Mouse (Mus musculus) testis, adult 2 months (tissue): ENCODE measurements at regions not wholly inside any gene's neighbourhood (a gene's known extent, or its start where the extent isn't known, plus 50 kb on each side); places are given as distances from the start of the nearest gene placed in this dataset.

Experiments used
- CTCF ChIP-seq: fragments of 200-500 bp; IDR thresholded peaks from 2 replicates; pipeline ENCODE4 v1.5.1; 2012; ENCODE audit warnings: low read depth, mild to moderate bottlenecking, inconsistent platforms, low read length, moderate library complexity; ENCODE audit not compliant: control insufficient read depth, insufficient read depth, insufficient replicate concordance
- POLR2A ChIP-seq: fragments of 200-500 bp; IDR thresholded peaks from 2 replicates; pipeline ENCODE4 v1.6.1; 2012; ENCODE audit warnings: low read depth, mild to moderate bottlenecking, inconsistent platforms, low read length, moderate library complexity; ENCODE audit not compliant: control insufficient read depth

- TF ChIP-seq CTCF = no peak
- no peak for TF ChIP-seq POLR2A
These were observed 120.8 kb downstream of the Mreg start for GRCm38 (mm10) chr1:72091344-72091743.
